Mouse (Mus musculus): Measurements from ENCODE around the gene Med1.
"Not testable (repeated sequence)": the region's sequence is repeated elsewhere in the genome, so short reads cannot be mapped to it uniquely, and the experiment has no call there.

Med1 gene

DNA sequence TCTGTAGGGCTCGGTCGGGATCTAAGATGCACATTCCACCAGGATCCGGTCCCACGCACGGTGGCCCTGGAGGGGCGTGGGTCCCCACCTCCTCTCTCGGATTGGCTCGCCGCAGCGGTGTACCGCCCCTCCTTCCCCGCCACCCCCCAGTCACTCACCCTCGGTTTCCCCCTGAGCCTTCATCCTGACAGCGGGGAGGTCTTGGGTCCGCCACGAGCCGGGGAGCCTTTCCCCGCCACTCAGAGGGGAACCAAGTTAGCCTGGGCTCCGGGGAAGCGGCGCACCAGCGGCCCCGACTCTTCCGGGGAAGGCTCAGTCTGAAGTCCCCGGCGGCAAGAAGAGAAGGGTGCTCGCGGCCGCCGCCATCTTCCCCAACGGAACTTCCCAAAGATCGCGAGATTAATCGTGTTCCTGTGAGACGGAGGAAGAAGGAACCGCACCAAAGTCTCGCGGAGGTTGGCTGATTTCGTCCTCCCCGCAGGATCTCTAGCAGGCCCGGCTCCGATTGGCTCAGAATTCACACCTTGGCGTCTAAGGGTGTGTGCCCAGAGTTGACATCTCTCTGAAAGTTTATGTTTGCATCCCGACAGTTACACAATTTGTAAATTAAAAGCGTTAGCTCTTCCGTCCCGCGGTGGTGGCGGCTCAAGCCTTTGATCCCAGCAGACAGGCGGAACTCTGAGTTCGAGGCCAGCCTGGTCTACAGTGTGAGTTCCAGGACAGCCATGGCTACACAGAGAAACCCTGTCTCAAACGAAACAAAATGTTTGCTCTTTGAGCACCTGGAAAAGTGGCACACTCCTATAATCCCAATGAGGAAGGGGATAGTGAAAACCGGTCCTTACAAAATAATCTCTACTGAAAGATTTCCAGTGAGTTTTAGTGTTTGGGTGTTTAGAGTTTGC is at the start of gene Med1:
TSS of gene Med1 (minus strand) at position 393 of the 905 bp plus-strand sequence.
- DNase-seq, result peak; percentile 90

DNA sequence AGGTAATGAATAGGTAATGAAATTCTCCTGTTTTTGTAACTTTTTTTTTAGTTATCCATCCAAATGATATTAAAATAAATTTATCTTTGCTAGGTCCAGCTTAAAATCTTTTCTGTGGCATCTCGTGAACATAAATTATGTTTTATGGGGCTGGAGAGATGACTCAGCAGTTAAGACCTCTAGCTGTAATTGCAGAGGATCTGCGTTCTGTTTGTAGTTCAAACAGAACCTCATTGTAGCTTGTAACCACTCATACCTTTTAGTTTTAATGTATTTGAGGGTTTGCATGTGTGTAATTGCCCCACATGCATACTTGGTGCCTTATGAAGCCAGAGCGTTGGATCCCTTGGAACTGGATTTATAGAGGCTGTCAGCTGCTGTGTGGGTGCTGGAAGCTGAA is 45.9 kb upstream of the Med1 start:
- no peak for DNase-seq

DNA sequence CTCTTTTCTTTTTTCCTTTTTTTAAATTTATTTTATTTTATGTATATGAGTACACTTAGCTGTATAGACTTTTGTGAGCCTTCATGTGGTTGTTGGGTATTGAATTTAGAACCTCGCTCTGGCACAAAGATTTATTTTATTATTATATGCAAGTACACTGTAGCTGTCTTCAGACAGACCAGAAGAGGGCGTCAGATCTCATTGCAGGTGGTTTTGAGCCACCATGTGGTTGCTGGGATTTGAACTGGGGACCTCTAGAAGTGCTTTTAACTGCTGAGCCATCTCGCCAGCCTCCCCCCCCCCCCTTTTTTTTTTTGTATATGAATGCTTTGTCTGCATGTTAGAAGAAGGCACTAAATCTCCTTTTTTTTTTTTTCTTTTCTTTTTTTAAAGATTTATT is 45.3 kb upstream of the Med1 start:
- no peak for DNase-seq

DNA sequence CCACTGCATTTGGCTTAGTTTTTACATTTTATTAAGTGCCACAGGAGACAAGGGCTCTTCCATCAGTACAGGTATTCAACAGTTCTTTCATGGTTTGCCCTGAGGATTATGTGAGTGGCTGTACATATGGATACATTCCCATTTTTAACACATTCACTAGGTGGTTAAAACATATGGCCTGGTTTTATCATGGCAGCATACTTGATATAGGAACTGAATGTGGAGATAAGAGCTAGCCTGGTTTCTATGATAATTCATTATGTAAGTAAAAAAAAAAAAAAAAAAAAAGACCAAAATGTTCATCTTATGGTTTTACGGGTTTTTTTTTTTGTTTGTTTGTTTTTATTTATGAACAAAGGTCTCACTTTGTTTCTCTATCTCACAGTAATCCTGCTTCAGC is 33.3 kb upstream of the Med1 start:
- DNase-seq, result no peak

DNA sequence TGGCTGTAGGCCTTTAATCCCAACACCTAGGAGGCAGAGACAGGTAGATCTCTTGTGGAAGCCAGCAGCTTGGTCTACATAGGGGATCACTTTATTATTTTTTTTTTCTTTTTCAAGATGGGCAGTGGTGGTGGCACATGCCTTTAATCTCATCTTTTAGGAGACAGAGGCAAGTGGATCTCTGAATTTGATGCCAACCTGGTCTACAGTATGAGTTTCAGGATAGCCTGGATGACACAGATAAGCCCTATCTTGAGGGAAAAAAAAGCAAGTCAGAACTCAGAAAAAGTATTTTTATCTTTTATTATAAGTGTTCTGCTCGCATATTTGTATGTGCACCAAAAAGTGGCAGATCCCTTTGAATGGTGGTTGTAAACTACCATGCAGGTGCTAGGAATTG is 20.2 kb upstream of the Med1 start:
- DNase-seq, result no peak

DNA sequence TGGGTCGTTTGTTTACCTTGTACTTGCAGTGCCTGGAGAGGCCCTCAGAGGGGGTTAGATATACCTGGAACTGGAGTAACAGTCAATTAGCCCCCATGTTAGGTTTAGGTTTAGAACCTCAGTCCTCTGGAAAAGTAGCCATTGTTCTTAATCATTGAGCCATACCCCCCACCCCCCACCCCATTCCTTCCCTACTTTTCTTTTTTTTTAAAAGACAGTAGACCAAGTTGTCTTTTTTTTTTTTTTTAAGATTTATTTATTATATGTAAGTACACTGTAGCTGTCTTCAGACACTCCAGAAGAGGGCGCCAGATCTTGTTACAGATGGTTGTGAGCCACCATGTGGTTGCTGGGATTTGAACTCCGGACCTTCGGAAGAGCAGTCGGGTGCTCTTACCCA is 16.6 kb upstream of the Med1 start:
- not testable (repeated sequence) for DNase-seq

DNA sequence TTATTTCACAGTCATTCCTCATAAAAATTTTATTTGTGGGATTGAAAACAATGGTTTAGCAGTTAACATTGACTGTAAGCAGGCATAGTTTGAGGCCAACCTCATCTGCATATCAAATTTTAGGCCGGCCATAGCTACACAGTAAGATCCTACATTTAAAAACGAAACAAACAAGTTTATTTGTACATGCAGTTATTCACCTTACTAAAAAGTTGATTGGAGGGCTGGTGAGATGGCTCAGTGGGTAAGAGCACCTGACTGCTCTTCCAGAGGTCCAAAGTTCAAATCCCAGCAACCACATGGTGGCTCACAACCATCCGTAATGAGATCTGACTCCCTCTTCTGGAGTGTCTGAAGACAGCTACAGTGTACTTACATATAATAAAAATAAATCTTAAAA is 13.2 kb upstream of the Med1 start:
- not testable (repeated sequence) for DNase-seq

DNA sequence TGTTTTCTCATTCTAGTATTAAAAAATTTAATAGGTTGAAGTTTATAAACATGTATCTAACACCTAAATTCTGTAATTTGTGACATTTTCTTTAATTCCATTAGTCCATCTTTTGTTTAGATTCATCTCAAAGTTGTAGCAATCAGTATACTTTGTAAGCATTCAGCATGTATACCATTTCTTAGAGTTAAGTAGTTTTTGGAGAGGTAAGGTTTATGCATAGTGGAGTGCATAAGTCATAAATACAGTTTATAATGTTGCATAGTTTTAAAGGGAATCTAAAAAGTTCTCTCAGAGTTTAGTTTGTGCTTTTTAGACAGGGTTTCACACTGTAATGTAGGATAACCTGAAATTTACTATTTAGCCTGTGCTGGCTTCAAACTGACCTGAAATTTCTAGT is 12.4 kb upstream of the Med1 start:
- DNase-seq, result no peak

DNA sequence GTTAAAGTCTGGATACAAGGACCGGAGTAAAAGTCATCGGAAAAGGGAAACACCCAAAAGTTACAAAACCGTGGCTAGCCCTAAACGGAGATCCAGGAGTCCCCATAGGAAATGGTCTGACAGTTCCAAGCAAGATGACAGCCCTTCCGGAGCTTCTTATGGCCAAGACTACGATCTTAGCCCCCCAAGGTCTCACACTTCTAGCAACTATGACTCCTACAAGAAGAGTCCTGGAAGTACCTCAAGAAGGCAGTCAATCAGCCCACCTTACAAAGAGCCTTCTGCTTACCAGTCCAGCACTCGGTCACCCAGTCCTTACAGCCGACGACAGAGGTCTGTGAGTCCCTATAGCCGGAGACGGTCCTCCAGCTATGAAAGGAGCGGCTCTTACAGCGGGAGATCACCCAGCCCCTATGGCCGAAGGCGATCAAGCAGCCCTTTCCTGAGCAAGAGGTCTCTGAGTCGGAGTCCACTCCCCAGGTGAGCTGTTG is 10.9 kb upstream of the Med1 start:
- peak; percentile 22 for DNase-seq

DNA sequence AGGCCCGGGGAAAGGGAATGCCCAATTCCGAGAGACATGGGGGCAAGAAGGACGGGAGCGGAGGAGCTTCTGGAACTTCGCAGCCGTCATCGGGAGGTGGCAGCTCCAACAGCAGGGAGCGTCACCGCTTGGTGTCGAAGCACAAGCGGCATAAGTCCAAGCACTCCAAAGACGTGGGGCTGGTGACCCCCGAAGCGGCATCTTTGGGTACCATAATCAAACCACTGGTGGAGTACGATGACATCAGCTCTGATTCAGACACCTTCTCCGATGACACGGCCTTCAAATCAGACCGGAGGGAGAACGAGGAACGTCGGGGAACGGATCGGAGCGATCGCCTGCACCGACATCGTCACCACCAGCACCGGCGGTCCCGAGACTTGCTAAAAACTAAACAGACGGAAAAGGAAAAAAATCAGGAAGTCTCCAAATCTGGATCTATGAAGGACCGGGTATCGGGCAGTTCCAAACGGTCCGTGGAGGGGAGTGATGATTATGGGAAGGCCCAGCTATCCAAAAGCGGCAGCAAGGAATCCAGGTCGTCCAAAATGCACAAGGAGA is 10.3 kb upstream of the Med1 start:
- no peak for DNase-seq

DNA sequence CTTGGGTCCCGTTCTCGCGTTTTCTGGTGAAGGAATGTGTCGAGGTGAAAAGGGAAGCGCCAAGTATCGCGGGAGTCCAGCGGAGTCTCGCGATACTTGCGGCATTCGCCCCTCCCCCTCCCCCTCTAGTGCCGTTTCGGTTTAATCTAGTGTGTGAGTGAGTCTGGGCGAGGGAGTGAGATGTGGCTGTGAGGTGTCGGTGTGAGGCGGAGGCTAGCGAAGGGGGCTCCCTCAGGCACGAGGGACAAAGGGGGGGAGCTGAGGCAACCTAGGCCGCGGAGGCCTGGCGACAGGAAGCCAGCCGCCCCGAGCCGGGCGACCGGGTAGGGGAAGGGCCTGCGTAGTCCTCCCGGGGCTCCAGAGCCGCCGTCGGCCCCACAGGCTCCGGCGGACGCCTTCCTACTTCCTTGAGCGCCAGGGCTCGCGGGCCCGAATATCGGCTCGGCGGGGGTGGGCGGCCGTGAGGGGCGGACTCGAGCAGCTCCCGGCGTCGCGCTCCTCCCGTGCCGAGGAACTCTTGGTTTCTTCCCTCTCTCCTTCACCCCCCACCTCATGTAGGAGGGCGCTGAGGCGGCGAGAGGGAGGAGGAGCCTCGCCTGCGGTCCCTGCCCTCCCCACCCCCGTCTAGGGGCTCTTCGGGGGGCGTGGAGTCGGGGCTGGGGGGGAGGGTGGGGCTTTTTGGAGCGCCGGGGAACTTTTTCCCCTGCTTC is 9.7 kb upstream of the Med1 start, which contains the start of gene Cdk12:
TSS of gene Cdk12 (plus strand) at position 419 of the 710 bp plus-strand sequence.
- peak; percentile 93 for DNase-seq

DNA sequence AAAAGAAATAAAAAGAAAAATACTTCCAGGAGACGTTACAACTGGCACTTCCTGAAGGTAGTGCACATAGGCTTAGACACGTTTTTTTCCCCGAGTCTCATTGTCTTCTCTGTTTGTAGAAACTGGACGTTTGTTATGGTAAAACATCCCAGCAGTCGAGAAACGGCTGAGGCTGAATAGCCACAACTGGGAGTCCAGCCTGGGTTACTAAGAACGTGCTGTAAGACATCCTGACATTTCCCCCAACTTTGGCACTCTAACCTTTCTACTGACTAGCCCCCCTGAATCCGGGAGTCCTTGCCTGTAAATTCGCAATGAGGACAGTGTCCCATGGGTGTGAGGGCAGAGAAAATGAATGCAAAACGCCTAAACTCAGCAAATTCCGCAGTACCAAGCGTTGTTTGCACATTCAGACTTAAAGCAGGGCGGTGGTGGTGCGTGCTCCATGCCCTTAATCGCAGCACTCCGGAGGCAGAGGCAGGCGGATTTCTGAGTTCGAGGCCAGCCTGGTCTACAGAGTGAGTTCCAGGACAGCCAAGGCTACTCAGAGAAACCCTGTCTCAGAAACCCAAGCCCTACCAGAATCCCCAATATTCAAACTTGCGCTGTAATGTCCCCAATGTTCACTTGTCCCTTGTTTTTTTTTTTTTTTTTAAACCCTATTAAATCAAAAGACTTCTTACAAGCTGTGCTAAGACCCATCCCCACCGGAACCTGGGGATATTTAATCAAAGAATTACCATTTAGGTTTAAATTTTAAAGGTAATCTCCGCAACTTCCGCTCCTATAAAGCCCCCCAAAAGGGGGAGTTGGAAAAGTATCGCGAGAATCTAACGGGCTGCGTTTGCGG is 8.9 kb upstream of the Med1 start:
- peak; percentile 58 for DNase-seq

DNA sequence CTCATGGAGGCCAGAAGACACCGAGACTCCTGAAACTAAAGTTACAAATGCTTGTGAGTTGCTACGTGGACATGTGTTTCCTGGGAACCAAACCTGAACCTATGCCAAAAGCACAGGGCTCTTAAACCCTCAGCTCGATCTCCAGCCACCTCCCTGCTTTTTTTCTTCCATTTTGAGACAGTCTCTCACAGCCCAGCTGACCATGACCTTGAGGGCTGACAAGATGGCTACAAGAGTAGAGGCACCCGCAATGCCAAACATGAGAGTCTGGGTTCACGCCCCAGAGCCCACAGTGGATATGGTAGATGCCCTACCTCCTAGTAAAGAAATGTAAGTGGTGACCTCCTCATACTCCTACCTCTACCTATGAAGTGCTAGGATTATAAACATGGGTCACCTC is 2.3 kb downstream of the Med1 start:
- no peak for DNase-seq

DNA sequence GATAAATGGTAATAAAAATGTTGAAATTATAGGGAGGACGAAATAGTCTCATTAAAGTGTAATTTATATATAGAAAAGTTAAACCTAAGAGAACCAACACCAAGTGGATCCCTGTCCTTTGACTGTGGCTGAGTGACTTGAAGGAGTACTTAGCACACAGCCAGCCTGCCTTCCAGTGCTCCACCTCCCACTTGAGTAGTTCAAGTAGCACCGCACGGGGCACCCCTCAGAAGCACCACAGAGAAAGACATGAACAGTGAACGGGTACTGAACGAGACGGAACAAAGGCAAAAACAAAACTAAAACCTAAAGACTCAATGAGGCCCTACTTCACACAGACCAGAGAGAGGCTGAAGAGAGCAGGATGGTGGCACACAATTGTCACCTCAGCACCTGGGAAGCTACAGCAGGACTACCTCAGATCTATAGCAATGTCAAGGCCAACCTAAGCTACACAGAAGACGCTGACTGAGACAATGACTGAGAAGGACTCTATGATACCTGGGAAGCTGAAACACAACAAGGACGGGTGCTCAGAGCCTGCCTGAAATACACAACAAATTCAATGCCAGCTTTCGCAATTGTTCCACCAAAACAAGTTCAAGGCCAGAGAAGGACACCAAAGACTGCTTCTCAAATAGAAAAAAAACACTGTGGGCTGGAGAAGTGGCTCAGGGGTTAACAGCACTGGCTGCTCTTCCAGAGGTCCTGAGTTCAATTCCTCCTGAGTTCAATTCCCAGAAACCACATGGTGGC is 5.3 kb downstream of the Med1 start:
- no peak for DNase-seq

DNA sequence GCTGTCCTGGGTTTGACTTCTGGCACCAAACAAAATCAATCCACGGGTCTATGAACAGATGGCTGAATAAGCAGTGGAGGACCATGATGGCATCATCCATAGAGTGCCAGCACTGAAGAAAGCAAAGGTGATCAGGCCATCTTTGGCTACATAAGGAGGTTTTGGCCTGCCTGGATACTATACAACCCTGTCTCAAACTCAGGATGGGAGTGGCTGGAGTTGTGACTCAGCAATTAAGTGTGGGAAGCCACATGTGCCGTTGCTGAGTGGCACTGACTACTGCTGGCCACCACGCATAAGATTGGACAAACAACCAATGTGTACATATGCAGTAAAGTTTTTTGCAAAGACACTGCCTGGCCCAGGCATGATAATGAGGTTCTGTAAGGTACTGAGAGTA is 10.9 kb downstream of the Med1 start:
- DNase-seq, result not testable (repeated sequence)

DNA sequence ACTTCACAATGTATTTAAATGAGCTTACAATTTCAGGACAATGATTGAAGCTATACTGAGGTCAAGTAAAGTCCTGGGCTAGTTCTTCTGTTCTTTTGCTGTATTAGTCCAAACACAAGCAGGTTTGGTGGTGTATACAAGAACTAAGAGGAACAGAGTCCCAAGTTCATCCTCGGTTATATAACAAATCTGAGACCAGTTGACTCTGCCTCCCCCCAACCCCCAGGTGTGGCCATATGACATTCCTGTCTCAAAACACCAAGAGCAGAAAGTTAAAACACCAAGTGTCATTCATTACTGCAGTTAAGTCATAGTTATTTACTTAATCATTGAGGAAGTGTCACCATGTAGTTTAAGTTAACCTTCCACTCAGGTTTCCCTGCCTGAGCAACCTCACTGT is 24.7 kb downstream of the Med1 start:
- no peak for DNase-seq

DNA sequence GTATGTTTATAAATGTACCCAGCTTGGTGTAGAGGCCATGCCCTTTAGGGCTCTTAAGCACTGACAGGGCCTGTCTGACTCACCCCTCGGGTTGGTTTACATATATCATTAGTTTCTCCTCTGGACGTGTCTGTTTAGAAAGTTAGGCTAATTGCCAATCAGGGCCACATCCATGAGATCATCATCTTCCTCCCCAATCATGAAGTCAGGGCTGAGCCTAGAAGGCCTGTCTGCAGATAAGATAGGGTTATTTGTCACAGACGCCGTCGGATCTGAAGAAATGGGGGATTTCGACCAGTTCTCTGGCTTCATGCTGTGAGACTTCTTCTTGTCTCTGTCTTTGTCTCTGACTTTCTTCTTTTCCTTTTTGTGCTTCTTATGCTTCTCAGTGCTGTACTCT is 38.0 kb downstream of the Med1 start:
- DNase-seq, result no peak

DNA sequence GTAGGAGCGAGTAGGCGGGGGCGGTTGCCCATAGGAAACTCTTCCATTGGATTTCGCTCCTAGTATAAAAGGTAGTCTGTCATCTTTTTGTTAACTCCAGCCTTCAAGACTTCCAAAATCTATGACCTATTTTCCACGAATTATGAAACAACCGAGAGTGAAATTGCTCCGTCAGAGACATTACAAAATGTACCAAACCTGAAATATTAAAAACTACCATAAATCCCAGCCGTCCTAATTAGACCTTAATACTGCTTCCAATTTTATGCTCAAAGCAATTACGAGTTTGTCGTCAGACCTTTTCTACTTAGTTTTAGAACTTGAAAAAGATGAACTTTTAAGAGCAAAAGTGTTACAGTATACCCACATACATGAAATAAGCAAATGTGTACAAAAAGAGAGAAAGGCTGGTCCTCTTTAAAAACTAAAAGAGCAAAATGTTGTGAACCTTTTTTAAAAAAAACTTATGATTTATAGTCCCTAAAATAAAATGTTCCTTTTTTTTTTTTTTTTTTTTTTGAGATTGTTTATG is 42.4 kb downstream of the Med1 start:
- no peak for DNase-seq

DNA sequence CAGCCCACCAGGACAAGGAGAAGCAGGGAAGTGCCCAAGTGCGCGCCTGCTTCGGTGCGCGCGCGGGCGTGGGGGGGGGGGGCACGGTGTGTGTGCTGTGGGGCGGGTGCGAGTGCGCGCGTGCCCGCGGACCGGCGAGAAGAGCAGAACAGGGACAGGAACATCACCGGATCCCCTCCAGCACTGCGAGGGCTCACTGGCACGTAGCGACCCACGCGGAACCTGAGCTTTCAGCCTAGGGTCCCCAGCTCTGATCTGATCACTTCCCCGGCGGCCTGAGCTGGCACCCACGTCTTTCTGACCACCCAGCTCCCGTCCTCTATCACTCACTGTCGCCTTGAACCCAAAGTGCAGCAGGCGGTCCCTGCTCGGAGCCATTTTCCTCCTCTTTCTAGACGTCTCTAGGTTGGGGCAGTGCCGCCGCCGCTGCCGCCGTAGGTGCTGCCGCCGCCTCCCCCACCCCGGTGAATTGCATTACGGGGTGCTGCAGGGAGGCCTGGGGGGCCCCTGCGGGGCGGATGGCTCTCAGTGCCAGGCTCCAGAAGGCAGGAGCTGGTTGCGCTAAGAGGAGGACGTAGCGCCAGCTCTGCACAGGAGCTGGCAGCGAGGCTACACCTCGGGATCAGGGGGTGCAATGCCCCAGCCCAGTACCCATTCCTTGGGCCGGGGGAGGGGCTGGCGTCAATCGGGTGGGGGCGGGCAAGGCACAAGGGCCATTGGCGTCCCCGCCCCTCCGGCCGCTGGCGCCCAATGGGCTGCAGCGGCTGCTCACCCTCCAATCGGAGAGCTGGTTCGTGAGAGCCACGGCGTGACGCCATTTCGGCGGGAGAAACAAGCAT is 43.1 kb downstream of the Med1 start, which contains the start of gene Fbxl20:
TSS of gene Fbxl20 (minus strand) at position 618 of the 839 bp plus-strand sequence.
- peak; percentile 93 for DNase-seq

DNA sequence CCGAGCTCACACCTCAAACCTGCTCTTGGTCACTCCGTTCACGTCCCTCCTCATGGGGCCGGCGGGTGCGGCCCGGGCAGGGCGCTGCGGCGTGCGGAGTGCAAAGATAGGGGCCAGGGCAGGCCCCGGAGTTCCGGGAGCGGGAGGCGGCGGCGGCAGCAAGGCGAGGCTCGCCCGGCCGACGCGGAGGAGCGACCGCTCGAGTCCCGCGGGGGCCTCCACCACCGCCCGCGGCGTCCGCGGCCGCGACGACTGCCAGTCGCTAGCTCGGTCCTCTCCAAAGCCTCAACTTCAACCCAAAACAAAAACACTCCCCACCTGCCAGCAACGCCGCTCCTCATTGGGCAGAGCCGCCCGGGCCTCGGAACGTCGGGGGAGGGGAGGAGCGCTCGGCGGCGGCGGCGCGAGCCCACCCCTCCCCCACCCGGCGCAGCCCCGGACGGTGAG is 43.8 kb downstream of the Med1 start:
- peak; percentile 95 for DNase-seq
